Mouse (Mus musculus): Measurements from ENCODE around the gene Nr1i2. TPM values are rescaled to one million over a fixed set of nuclear protein-coding genes. Genes with fewer than 3 reads are reported as not detected.

Nr1i2 gene
- 0.18 TPM for polyA plus RNA-seq (2014; fragmentation: Illumina TruSeq; extraction: RNeasy Lipid Tissue Mini Kit (QIAGEN cat#74804); ENCODE audit: low read depth, low replicate concordance)

GRCm38 (mm10) chr16:38294685-38295348 lies at the start of gene Nr1i2:
Nr1i2 (minus strand) TSS chr16:38294824.

DNA sequence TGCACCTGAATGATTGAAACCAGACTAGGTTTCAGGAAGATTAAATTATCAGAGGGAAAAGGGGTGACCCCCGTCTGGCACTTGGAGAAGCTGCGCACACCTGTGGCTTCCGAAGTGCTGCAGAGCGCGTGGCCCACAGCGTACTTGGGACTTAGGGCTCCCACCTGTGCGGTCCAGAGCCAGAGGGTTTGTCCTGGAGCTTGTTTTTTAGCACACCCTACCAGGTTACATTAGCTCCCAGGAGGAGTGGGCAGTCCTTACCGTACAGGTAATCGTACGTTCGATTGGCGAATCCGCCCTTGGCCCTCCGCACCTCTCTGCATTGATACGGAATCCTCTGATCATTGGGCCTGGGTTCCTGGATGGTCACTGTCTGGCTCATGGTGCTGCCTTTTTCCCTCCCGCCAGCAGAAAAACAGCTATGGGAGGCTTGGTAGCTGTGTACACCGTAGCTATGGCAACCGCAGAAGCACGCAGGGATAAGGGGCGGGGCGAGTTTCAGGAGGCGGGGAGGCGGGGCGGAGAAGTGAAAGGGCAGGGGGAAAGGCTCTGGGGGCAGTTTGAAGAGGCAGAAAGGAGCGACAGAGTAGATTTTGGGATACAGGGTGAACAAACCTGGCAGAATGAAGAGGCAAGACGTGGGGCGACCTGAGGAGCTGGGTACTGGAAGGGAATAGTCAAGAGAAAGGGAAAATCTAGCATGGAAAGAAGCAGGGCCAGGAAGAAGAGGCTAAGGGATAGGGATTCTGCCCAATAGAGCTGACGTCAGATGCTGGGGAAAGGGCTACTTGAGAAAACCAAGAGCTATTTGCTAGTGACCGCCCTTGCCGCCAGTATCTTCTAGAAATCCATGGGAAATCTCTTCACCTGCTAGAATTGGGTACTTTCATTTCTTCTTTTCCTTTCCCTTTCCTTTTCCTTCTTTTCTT lies 47.0 kb upstream of the Nr1i2 start, which contains the start of gene Maats1:
Gene Maats1, minus strand, starts transcription at position 748 of the 929 bp plus-strand sequence.

Other genes starting within 250 kb of the Nr1i2 start
- gene Gsk3b, start 205.8 kb downstream of the Nr1i2 start, polyA plus RNA-seq (2014; fragmentation: Illumina TruSeq; extraction: RNeasy Lipid Tissue Mini Kit (QIAGEN cat#74804); ENCODE audit: low read depth, low replicate concordance), result 300 TPM
- 40.9 TPM for gene Maats1, start 47.3 kb upstream of the Nr1i2 start, polyA plus RNA-seq (2014; fragmentation: Illumina TruSeq; extraction: RNeasy Lipid Tissue Mini Kit (QIAGEN cat#74804); ENCODE audit: low read depth, low replicate concordance)
- 38.7 TPM for gene Cox17, start 52.2 kb upstream of the Nr1i2 start, polyA plus RNA-seq (2014; fragmentation: Illumina TruSeq; extraction: RNeasy Lipid Tissue Mini Kit (QIAGEN cat#74804); ENCODE audit: low read depth, low replicate concordance)
- gene Gm21987, start 52.2 kb upstream of the Nr1i2 start, polyA plus RNA-seq (2014; fragmentation: Illumina TruSeq; extraction: RNeasy Lipid Tissue Mini Kit (QIAGEN cat#74804); ENCODE audit: low read depth, low replicate concordance), result not detected
- gene Popdc2, start 67.4 kb upstream of the Nr1i2 start, polyA plus RNA-seq (2014; fragmentation: Illumina TruSeq; extraction: RNeasy Lipid Tissue Mini Kit (QIAGEN cat#74804); ENCODE audit: low read depth, low replicate concordance), result 0.34 TPM
- gene Pla1a, start 138.3 kb upstream of the Nr1i2 start, polyA plus RNA-seq (2014; fragmentation: Illumina TruSeq; extraction: RNeasy Lipid Tissue Mini Kit (QIAGEN cat#74804); ENCODE audit: low read depth, low replicate concordance), result 1.7 TPM
- 11.1 TPM for gene Adprh, start 157.9 kb upstream of the Nr1i2 start, polyA plus RNA-seq (2014; fragmentation: Illumina TruSeq; extraction: RNeasy Lipid Tissue Mini Kit (QIAGEN cat#74804); ENCODE audit: low read depth, low replicate concordance)
- gene Cd80, start 160.7 kb upstream of the Nr1i2 start, polyA plus RNA-seq (2014; fragmentation: Illumina TruSeq; extraction: RNeasy Lipid Tissue Mini Kit (QIAGEN cat#74804); ENCODE audit: low read depth, low replicate concordance), result 0.20 TPM
- gene Timmdc1, start 227.8 kb upstream of the Nr1i2 start, polyA plus RNA-seq (2014; fragmentation: Illumina TruSeq; extraction: RNeasy Lipid Tissue Mini Kit (QIAGEN cat#74804); ENCODE audit: low read depth, low replicate concordance), result 5.6 TPM

Data from testis, adult 10 weeks (tissue).